Mouse (Mus musculus): ENCODE data around the gene Ndufaf8. TPM values are rescaled to one million over a fixed set of nuclear protein-coding genes. Genes with fewer than 3 reads are reported as not detected.
A peak's percentile ranks its signal among the peaks of the same experiment; 100 is the strongest.

Gene Ndufaf8
- total RNA-seq, 2 experiments from 2014 or later, result 40.9 to 44.2 TPM

GRCm38 (mm10) chr11:120134148-120134547, 35.4 kb downstream of the Ndufaf8 start:
- no peak for DNase-seq

DNA sequence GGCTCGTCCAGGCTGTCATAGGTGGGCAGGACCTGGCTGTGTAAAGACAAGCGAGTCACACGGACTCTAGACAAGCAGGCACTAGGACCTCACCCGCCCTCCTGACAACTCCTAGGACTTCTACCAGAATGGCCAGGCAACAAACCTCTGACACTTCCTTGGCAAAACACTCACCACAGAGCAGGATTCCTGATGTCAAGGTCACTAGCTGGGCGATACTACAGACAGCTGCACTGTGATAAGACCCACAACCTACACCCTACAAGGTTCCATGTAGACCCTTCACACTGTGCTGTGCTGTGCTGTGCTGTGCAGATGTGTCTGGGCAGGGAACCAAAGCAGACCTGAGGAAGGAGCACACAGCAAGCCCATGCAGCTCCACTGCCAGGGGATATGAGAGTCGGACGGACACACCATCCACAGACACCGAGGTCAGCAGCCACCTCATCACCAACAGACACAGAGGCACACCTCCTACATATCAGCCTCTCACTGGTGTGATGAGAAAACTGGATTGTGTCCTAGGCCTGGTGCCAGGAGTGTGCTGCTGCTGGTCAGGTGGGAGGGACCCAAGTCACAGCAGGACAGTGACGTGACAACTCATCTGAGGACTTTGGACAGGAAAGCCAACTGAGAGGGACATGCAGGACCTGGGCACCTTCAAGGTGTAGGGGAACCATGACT, 36.3 kb downstream of the Ndufaf8 start:
- DNase-seq, result no peak

GRCm38 (mm10) chr11:120136195-120136594, 37.5 kb downstream of the Ndufaf8 start:
- DNase-seq, result no peak

- DNase-seq, result no peak
Measured at GRCm38 (mm10) chr11:120136796-120137624, 38.3 kb downstream of the Ndufaf8 start.

DNA sequence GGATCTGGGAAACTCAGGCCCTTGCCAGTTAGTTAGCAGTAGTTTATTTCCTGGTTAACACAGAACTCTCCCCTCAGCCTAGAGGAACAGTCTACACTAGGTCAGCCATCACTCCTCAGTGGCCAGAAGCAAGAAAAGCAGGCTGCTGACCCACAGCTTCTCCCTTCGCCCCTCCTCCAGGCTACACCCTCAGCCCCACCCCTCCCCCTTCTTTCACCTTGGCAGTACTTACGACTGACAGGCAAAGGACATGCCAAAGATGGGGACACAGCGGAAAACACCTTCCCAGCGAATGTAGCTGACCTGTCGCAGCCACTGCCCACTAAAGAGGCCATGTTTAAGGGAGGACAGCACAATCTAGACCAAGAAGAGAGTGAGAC, 38.9 kb downstream of the Ndufaf8 start:
- DNase-seq, result no peak

GRCm38 (mm10) chr11:120139309-120139731, 40.6 kb downstream of the Ndufaf8 start:
- no peak for DNase-seq

DNA sequence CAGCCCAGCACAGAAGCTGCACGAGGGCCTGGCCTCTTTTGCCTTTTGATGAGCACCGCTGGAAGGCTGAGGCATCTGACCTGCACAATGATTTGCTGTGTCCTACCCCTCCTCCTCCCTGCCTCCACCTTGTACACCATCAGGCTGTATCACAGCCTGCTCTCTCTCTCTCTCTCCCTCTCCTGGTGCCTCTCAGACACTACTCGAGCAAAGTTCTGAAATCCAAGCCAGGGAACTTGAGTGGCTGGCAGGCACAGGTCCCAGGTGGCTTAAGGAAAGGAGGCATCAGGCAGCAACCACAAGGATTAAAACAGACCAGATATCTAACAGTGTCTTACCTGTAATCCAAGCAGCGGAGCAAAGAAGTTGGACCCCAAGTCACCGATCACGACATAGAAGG, 41.5 kb downstream of the Ndufaf8 start:
- DNase-seq, result no peak

- DNase-seq, result peak; percentile 42
Measured at GRCm38 (mm10) chr11:120142601-120143051, 43.9 kb downstream of the Ndufaf8 start.

DNA sequence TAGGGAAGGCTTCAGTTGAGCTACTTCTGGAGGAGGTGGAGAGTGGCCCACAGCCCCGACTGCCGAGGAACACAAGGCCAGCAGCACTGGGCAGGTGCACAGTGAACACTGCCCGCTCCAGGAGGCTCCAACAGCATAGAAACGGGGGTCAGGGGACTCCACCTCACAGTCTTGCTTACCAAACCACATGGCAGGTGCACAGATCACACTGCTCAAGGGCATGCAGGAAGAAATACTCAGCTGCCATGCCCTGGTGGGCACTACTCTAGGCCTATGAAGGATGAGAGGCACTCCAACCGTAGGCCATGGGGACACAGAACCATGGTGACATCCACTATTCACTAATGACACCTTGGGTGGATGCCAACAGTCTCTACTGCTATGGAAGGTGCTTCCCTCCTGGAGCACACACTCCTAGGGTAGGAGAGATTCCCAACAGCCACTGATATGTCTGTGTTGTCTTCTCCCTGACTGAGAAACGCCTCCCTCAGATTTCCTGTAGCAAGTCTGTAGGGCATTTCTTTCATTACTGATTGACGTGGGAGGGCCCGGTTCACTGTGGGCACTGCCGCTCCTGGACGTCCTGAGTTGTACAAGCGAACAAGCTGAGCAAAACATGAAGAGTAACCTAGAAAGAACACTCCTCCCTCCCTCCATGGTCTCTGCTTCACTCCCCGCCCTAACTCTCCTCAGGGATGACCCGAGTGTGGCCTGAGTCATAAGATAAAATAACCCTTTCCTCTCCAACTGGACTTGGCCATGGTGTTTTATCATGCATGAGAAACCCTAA, 45.2 kb downstream of the Ndufaf8 start:
- DNase-seq, result no peak

DNA sequence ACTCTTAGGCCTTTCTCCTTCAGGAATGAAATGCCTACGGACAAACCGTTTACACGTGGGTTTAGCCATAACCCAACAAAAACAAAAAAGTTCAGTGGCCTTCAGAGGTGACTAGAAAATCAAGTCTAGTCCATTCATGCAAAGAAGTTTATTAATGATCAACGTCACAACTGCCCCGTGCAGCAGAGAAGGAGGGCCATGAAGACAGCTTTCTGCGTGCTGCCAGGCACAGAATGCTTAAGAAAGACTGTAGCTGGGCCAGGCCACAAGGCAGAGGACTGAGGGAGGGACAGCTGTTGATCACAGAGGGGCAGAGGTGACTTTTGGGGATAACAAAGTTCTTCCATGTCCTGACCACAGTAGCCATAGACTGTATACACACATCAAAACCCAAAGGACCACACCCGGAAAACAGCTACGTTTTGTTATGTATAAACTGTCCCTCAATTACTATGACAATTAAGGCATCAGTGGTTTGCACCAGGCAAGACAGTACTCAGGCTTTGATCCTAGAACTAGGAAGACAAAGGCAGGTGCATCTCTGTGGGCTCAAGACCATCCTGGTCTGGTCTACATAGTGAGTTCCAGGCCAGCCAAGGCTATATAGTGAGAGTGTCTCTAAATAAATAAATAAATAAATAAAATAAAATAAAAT, 49.6 kb downstream of the Ndufaf8 start:
- DNase-seq, result no peak

- DNase-seq, result no peak
Measured at GRCm38 (mm10) chr11:120149510-120150200, 50.9 kb downstream of the Ndufaf8 start.

Small RNAs within 50 kb of the gene (microRNA-seq; reads per million reads assigned to microRNA genes)
- 0 reads per million in 2 experiments for gene Gm25948

Other genes starting within 250 kb of the Ndufaf8 start
- gene Chmp6, start 185.5 kb upstream of the Ndufaf8 start, total RNA-seq (2021), result 10 to 100 TPM; 30.8 to 33.5 TPM
- gene Baiap2, start 156.2 kb upstream of the Ndufaf8 start, total RNA-seq (2021), result 1 to 10 TPM; 4.1 to 6.3 TPM
- 10 to 100 TPM; 18.5 to 20.5 TPM for gene Aatk, start 51.8 kb upstream of the Ndufaf8 start, total RNA-seq (2021)
- 10 to 100 TPM in 1 of 2 experiments, 1 to 10 TPM in 1; 9.9 to 11.4 TPM for gene Cep131, start 12.1 kb upstream of the Ndufaf8 start, total RNA-seq (2021)
- 1 to 10 TPM; 5.2 to 6.3 TPM for gene Tepsin, start 197 bp upstream of the Ndufaf8 start, total RNA-seq (2021)
- gene Slc38a10, start 52.4 kb downstream of the Ndufaf8 start, total RNA-seq (2021), result 10 to 100 TPM; 66.0 to 82.7 TPM
- gene Bahcc1, start 134.0 kb downstream of the Ndufaf8 start, total RNA-seq (2021), result 10 to 100 TPM in 1 of 2 experiments, 1 to 10 TPM in 1; 6.4 to 10.5 TPM
- 100 to 1,000 TPM; 439 to 618 TPM for gene Actg1, start 249.6 kb downstream of the Ndufaf8 start, total RNA-seq (2021)